Comparison of ENCODE assay signal across 24 mouse cellular contexts in genomic region chr1:62691175-62691574, GRCm38 (mm10). TPM values are rescaled to one million over a fixed set of nuclear protein-coding genes. Genes with fewer than 3 reads are reported as not detected.
DNase-seq lines count a peak whose midpoint lies in the region; ATAC-seq lines count a peak whose summit lies in the region.
"Had no signal": no experiment of that assay in that cellular context is flagged by ENCODE, and none has a peak within 500 bp of the region (broad histone marks: within the 10 kb centered on the region; RNA-seq: fewer than 3 reads in every experiment).

No protein-coding gene starts in this region.

- peak; percentile 45; the same call in 1 of the 2 replicates for ATAC-seq in common myeloid progenitor, adult 5-6 weeks (replicated peaks; ENCODE audit: low read depth, poor library complexity, severe bottlenecking)
- ATAC-seq in granulocyte monocyte progenitor cell, adult 5-6 weeks (replicated peaks; ENCODE audit: poor library complexity, severe bottlenecking): peak; percentile 87
- ATAC-seq in megakaryocyte, adult 5-6 weeks (ENCODE audit: poor library complexity, severe bottlenecking): peak; percentile 90
- peak; percentile 52; the same call in 1 of the 2 replicates for ATAC-seq in monocyte, adult 5-6 weeks (replicated peaks; ENCODE audit: insufficient number of reproducible peaks, low FRiP score, low TSS enrichment, poor library complexity, severe bottlenecking)
- no peak for ATAC-seq in forebrain, embryonic 11.5 days (replicated peaks; ENCODE audit: low FRiP score)
- ATAC-seq in forebrain, embryonic 15.5 days (replicated peaks): no peak
- ATAC-seq: forebrain, embryonic 13.5 days; forebrain, embryonic 16.5 days had no signal

- no peak overlapping the region for H3K9ac ChIP-seq in forebrain, embryonic 11.5 days (ENCODE audit: low read length)
- no peak overlapping the region for H3K9ac ChIP-seq in forebrain, embryonic 15.5 days (replicated peaks)
- H3K9ac ChIP-seq: embryonic facial prominence, embryonic 13.5 days; embryonic facial prominence, embryonic 15.5 days; forebrain, embryonic 13.5 days had no signal

- intact Hi-C loops in gastrocnemius, postnatal 36 days (cut with DNase I): no loop called here

- no peaks in the 10 kb centered on the region for H3K36me3 ChIP-seq in forebrain, embryonic 11.5 days (ENCODE audit: control insufficient read depth, insufficient read depth, low read length)
- H3K36me3 ChIP-seq in forebrain, embryonic 15.5 days: no peaks in the 10 kb centered on the region
- H3K36me3 ChIP-seq: embryonic facial prominence, embryonic 13.5 days; embryonic facial prominence, embryonic 15.5 days; forebrain, embryonic 10.5 days had no signal

- no peaks in the 10 kb centered on the region for H3K4me1 ChIP-seq in forebrain, embryonic 11.5 days (replicated peaks; ENCODE audit: control insufficient read depth, insufficient read depth, low read length)
- H3K4me1 ChIP-seq in forebrain, embryonic 15.5 days: no peaks in the 10 kb centered on the region
- H3K4me1 ChIP-seq: forebrain, embryonic 13.5 days had no signal

- no peak overlapping the region for H3K4me2 ChIP-seq in forebrain, embryonic 11.5 days (ENCODE audit: low read depth, low read length, severe bottlenecking)
- no peak overlapping the region for H3K4me2 ChIP-seq in forebrain, embryonic 15.5 days (replicated peaks)
- H3K4me2 ChIP-seq: embryonic facial prominence, embryonic 13.5 days; embryonic facial prominence, embryonic 15.5 days; forebrain, embryonic 13.5 days had no signal

- no peak overlapping the region for H3K27ac ChIP-seq in forebrain, embryonic 11.5 days (ENCODE audit: low read depth, low read length)
- H3K27ac ChIP-seq in forebrain, embryonic 15.5 days (replicated peaks): no peak overlapping the region
- H3K27ac ChIP-seq: embryonic facial prominence, embryonic 13.5 days; embryonic facial prominence, embryonic 15.5 days; forebrain, embryonic 10.5 days; forebrain, embryonic 13.5 days had no signal

- WGBS in forebrain, embryonic 11.5 days: 84% methylated on average over 6 of the region's 6 CpGs
- 95% methylated on average over 6 of the region's 6 CpGs for WGBS in forebrain, embryonic 15.5 days

- H3K4me3 ChIP-seq in forebrain, embryonic 11.5 days (ENCODE audit: low read depth, low read length): no peak overlapping the region
- H3K4me3 ChIP-seq in forebrain, embryonic 15.5 days: no peak overlapping the region
- H3K4me3 ChIP-seq: embryonic facial prominence, embryonic 13.5 days; embryonic facial prominence, embryonic 15.5 days; erythroblast, embryonic 14.5 days; forebrain, embryonic 10.5 days; forebrain, embryonic 13.5 days had no signal

- DNase-seq in forebrain, embryonic 11.5 days (ENCODE audit: low spot score): no peak
- no peak for DNase-seq in natural killer cell, adult 2 months (ENCODE audit: low spot score in 2 of 2)
- DNase-seq in gastrocnemius, postnatal 36 days: no peak
- DNase-seq: adrenal gland, adult 2 months; adrenal gland, postnatal 10 days; adrenal gland, postnatal 25 days; cerebellum, adult 11-12 months; cerebellum, adult 2 months; cerebellum, adult 9-10 months; cerebellum, postnatal 10 days; cerebellum, postnatal 25 days; embryo, embryonic 11 days had no signal

- no peaks in the 10 kb centered on the region for H3K27me3 ChIP-seq in forebrain, embryonic 11.5 days (ENCODE audit: control insufficient read depth, insufficient read depth, low read length)
- no peaks in the 10 kb centered on the region for H3K27me3 ChIP-seq in forebrain, embryonic 15.5 days
- H3K27me3 ChIP-seq: embryonic facial prominence, embryonic 13.5 days; embryonic facial prominence, embryonic 15.5 days had no signal

- no peaks in the 10 kb centered on the region for H3K9me3 ChIP-seq in forebrain, embryonic 11.5 days (ENCODE audit: control insufficient read depth, low read length)
- H3K9me3 ChIP-seq in forebrain, embryonic 15.5 days: no peaks in the 10 kb centered on the region
- H3K9me3 ChIP-seq: embryonic facial prominence, embryonic 13.5 days; embryonic facial prominence, embryonic 15.5 days; forebrain, embryonic 10.5 days; forebrain, embryonic 13.5 days had no signal

RNA-seq across cellular contexts. Expression of gene Nrp2, which starts 11.9 kb away (rescaled TPM):
- total RNA-seq in common myeloid progenitor, adult 5-6 weeks (2017): 0.10 and 0.87 TPM in 2 replicates
- total RNA-seq in granulocyte monocyte progenitor cell, adult 5-6 weeks (2014; fragmentation: Nextera tagmentation): 2.1 and 2.5 TPM in 2 replicates
- total RNA-seq in granulocyte monocyte progenitor cell, adult 5-6 weeks (2017): 2.4 and 3.1 TPM in 2 replicates
- total RNA-seq in megakaryocyte, adult 5-6 weeks (2015): 3.5 and 3.9 TPM in 2 replicates
- 5.9 and 6.5 TPM in 2 replicates for total RNA-seq in megakaryocyte, adult 5-6 weeks (2017)
- 4.5 to 7.1 TPM (median 5.0 TPM) in 3 replicates for total RNA-seq in monocyte, adult 5-6 weeks (2017)
- polyA plus RNA-seq in forebrain, embryonic 11.5 days (2014; fragmentation: Nextera tagmentation; extraction: Ambion mirVana): 20.7 and 21.1 TPM in 2 replicates
- 30.8 and 34.7 TPM in 2 replicates for polyA plus RNA-seq in forebrain, embryonic 15.5 days (2015; fragmentation: Nextera tagmentation; extraction: Ambion mirVana)
- total RNA-seq in gastrocnemius, postnatal 36 days (2021): 1 to 10 TPM; 3.8 to 4.2 TPM
- total RNA-seq: MEL had no signal

Comparison
In these comparisons a context has a peak if more than half of its experiments do, and no peak if none do; other contexts are left out.
1. ATAC-seq: peak in common myeloid progenitor, adult 5-6 weeks (single experiment), granulocyte monocyte progenitor cell, adult 5-6 weeks (single experiment), megakaryocyte, adult 5-6 weeks (single experiment) and monocyte, adult 5-6 weeks (single experiment); none in forebrain, embryonic 11.5 days (single experiment) and forebrain, embryonic 15.5 days (single experiment).